Mouse (Mus musculus) gastrocnemius, postnatal 10 days (tissue): ENCODE results near the gene Fam216a. TPM values are rescaled to one million over a fixed set of nuclear protein-coding genes. Genes with fewer than 3 reads are reported as not detected.
"Not testable (repeated sequence)": the region's sequence is repeated elsewhere in the genome, so short reads cannot be mapped to it uniquely, and the experiment has no call there.

Experiments
- DNase-seq: peaks from one replicate; pipeline ENCODE4 v3.0.0; 2021; ENCODE audit warnings: mixed read lengths
- total RNA-seq, 2 experiments: library from RNA; stranded (reverse); gene quantifications; 2 replicates each; pipeline ENCODE4 v1.2.3; 2021

The Fam216a gene
- total RNA-seq, 2 experiments from 2014 or later: 9.7 to 11.5 TPM

GRCm38 (mm10) chr5:122323523-122323922 is 48.6 kb downstream of the Fam216a start:
- no peak for DNase-seq

- no peak for DNase-seq
Observed at GRCm38 (mm10) chr5:122320205-122320781, 51.9 kb downstream of the Fam216a start.

GRCm38 (mm10) chr5:122319474-122320204 is 52.5 kb downstream of the Fam216a start:
- no peak for DNase-seq

DNA sequence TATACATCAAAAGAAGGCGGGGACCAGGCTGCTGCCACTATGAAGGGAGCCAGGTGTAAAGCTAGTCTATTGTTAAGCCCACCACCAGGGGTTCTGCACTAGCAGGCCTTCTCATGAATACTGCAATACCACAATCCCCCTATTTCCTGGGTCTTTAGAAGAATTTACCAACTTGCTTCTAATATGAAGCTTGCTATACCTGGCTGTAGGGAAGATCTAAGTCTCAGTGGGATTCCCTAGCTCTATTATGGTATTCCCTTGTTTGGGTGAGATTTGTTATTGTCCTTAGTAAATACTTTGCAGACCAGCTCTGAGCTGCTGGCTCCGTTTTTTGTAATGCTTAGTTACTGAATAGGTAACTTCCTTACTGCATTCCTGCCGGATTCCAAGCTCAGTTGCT is 53.2 kb downstream of the Fam216a start:
- DNase-seq: not testable (repeated sequence)

DNA sequence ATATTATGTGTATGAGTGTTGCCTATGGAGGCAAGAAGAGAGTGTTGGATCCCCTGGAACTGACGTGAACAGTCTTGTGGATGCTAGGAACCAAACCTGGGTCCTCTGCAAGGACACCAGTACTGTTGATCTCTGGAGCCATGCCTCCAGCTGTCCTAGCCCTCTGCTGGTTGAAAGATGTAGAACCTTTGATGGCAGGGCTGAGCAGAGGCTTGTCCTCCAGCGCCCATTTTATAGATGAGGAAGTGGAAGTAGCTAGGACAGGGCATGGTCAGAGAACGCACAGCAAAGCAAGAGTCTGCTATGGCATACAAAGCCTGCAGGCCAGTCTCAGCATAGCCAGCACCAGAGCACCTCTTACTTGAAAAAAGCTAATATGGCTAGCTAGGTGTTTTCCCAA is 54.1 kb downstream of the Fam216a start:
- no peak for DNase-seq

GRCm38 (mm10) chr5:122317329-122318045 is 54.7 kb downstream of the Fam216a start:
- peak; percentile 49 for DNase-seq

DNA sequence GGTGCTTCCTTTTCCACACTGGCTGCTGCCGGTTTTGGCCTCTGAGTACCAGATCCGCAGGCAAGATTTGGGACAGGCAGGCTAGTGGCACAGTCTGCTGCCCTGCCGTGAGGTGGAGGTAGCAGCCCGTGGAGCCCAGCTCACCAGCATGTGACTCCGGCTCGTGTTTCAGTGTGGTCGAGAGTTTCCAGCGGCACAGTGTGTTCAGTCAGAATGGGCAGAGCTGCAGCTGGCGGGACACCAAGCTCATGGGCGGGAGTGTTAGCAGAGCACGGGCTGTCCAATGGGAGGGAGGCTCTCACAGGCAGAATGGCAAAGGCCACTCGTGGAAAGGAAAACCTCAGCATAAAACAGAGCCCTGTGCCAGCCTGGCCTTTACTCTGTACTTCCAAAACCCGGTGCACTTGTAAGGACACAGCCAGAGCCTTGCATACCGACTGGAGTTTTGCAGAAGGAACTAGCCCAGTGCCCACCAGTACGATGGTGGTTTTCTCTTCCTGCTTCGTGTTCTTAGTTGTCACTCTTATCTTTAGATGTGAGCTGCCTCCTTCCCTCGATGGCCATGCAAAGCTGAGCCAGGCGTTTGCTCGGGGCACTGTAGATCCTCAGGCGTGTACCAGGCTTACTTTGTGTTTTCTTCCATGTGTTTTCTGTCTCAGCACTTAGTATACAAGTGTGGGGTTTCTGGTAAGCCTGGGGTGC is 57.0 kb downstream of the Fam216a start:
- peak; percentile 91 for DNase-seq

Other genes starting within 250 kb of the Fam216a start
- not detected for gene Ccdc63, start 231.5 kb downstream of the Fam216a start, total RNA-seq
- 100 to 1,000 TPM; 144 to 156 TPM for gene Ppp1cc, start 214.1 kb downstream of the Fam216a start, total RNA-seq
- gene Hvcn1, start 165.6 kb downstream of the Fam216a start, total RNA-seq: 1 to 10 TPM; 4.0 to 4.3 TPM
- 1 to 10 TPM; 2.8 to 6.3 TPM for gene Tctn1, start 107.9 kb downstream of the Fam216a start, total RNA-seq
- 10 to 100 TPM; 30.0 to 36.1 TPM for gene Pptc7, start 88.0 kb downstream of the Fam216a start, total RNA-seq
- 1 to 10 TPM; 1.8 to 2.0 TPM for gene Rad9b, start 18.1 kb downstream of the Fam216a start, total RNA-seq
- 10 to 100 TPM; 60.3 to 72.5 TPM for gene Vps29, start 18.0 kb downstream of the Fam216a start, total RNA-seq
- 10 to 100 TPM; 23.1 to 24.4 TPM for gene Gpn3, start 488 bp downstream of the Fam216a start, total RNA-seq
- gene Arpc3, start 19.5 kb upstream of the Fam216a start, total RNA-seq: 10 to 100 TPM; 75.9 to 89.9 TPM
- gene Anapc7, start 49.3 kb upstream of the Fam216a start, total RNA-seq: 10 to 100 TPM; 21.5 to 25.4 TPM
- 100 to 1,000 TPM; 156 to 181 TPM for gene Atp2a2, start 129.9 kb upstream of the Fam216a start, total RNA-seq
- 1 to 10 TPM; 7.0 to 7.9 TPM for gene Ift81, start 242.2 kb upstream of the Fam216a start, total RNA-seq